In genomic region chr4:87368413-87369160, GRCm38 (mm10) we compare ENCODE assay signal across 8 mouse cellular contexts.
A peak's percentile ranks its signal among the peaks of the same experiment; 100 is the strongest.
DNase-seq lines count a peak whose midpoint lies in the region; ATAC-seq and TF ChIP-seq lines count a peak whose summit lies in the region.

No protein-coding gene starts in this region.

- H3K27me3 ChIP-seq in forebrain, embryonic 12.5 days, result peaks cover 4% of the 10 kb centered on the region; the same call in 1 of the 2 replicates
- H3K27me3 ChIP-seq in hindbrain, embryonic 11.5 days (ENCODE audit: control insufficient read depth, insufficient read depth, low read length), result no peaks in the 10 kb centered on the region
- H3K27me3 ChIP-seq in lung, embryonic 15.5 days, result no peaks in the 10 kb centered on the region

- 0 out of 2 replicates have a peak, but pooled peaks have one; percentile 34 for TF ChIP-seq CTCF in olfactory bulb, adult 2 months (IDR thresholded peaks at IDR 0.05; ENCODE audit: insufficient read depth, low read depth, low read length)

- 3% methylated on average over 20 of the region's 20 CpGs for WGBS in forebrain, embryonic 12.5 days
- WGBS in hindbrain, embryonic 11.5 days, result 8% methylated on average over 20 of the region's 20 CpGs
- WGBS in lung, embryonic 15.5 days, result 8% methylated on average over 20 of the region's 20 CpGs
- 4% methylated on average over 20 of the region's 20 CpGs for WGBS in olfactory bulb, adult 2 months

- no peaks in the 10 kb centered on the region for H3K9me3 ChIP-seq in forebrain, embryonic 12.5 days
- H3K9me3 ChIP-seq in hindbrain, embryonic 11.5 days (ENCODE audit: control insufficient read depth, low read length), result no peaks in the 10 kb centered on the region
- no peaks in the 10 kb centered on the region for H3K9me3 ChIP-seq in lung, embryonic 15.5 days

- peak overlapping the region; percentile 61 for H3K9ac ChIP-seq in forebrain, embryonic 12.5 days
- H3K9ac ChIP-seq in hindbrain, embryonic 11.5 days (ENCODE audit: low read depth, low read length), result peak overlapping the region; percentile 68
- peak overlapping the region; percentile 61 for H3K9ac ChIP-seq in lung, embryonic 15.5 days

- TF ChIP-seq POLR2A in olfactory bulb, adult 2 months (IDR thresholded peaks at IDR 0.05; ENCODE audit: insufficient read depth, low read depth, low read length), result no peak

- DNase-seq in MN1 (ENCODE audit: low spot score), result peak; percentile 61
- peak; percentile 82 for DNase-seq in hindbrain, embryonic 11.5 days (ENCODE audit: low spot score)
- DNase-seq in layer of hippocampus, adult 9-11 months, result peak; percentile 27
- DNase-seq in yolk sac, embryonic 10.5 days (ENCODE audit: low spot score), result peak; percentile 54

- no peaks in the 10 kb centered on the region for H3K4me1 ChIP-seq in brown adipose tissue, adult 24 weeks (ENCODE audit: control insufficient read depth, insufficient read depth, insufficient read length, low read length)
- peaks cover 31% of the 10 kb centered on the region for H3K4me1 ChIP-seq in forebrain, embryonic 12.5 days
- no peaks in the 10 kb centered on the region; the same call in 1 of the 2 replicates for H3K4me1 ChIP-seq in hindbrain, embryonic 11.5 days (replicated peaks; ENCODE audit: control insufficient read depth, insufficient read depth, low read length)
- peaks cover 35% of the 10 kb centered on the region for H3K4me1 ChIP-seq in lung, embryonic 15.5 days
- peaks cover 4% of the 10 kb centered on the region for H3K4me1 ChIP-seq in olfactory bulb, adult 2 months (ENCODE audit: control insufficient read depth, insufficient read depth, low read length)

- H3K27ac ChIP-seq in brown adipose tissue, adult 24 weeks (replicated peaks; ENCODE audit: low read depth, low read length), result no peak overlapping the region
- peak overlapping the region; percentile 86 for H3K27ac ChIP-seq in forebrain, embryonic 12.5 days
- peak overlapping the region; percentile 60 for H3K27ac ChIP-seq in hindbrain, embryonic 11.5 days (ENCODE audit: low read depth, low read length)
- peak overlapping the region; percentile 85 for H3K27ac ChIP-seq in lung, embryonic 15.5 days
- H3K27ac ChIP-seq in olfactory bulb, adult 2 months (ENCODE audit: insufficient read depth, low read depth, low read length), result no peak overlapping the region

- H3K4me3 ChIP-seq in brown adipose tissue, adult 24 weeks (ENCODE audit: insufficient read depth, low read depth, low read length), result peak overlapping the region; percentile 45
- H3K4me3 ChIP-seq in forebrain, embryonic 12.5 days (replicated peaks), result peak overlapping the region; percentile 41
- peak overlapping the region; percentile 32 for H3K4me3 ChIP-seq in hindbrain, embryonic 11.5 days (ENCODE audit: low read depth, low read length)
- peak overlapping the region; percentile 49 for H3K4me3 ChIP-seq in lung, embryonic 15.5 days
- peak overlapping the region; percentile 52 for H3K4me3 ChIP-seq in olfactory bulb, adult 2 months (ENCODE audit: insufficient read depth, low read depth, low read length)

- ATAC-seq in forebrain, embryonic 12.5 days (ENCODE audit: low FRiP score), result peak; percentile 86
- peak; percentile 82 for ATAC-seq in hindbrain, embryonic 11.5 days (ENCODE audit: low FRiP score)
- peak; percentile 69 for ATAC-seq in lung, embryonic 15.5 days (ENCODE audit: borderline replicate concordance, extremely low read depth, low FRiP score, low TSS enrichment)

- H3K36me3 ChIP-seq in forebrain, embryonic 12.5 days (replicated peaks), result no peaks in the 10 kb centered on the region
- no peaks in the 10 kb centered on the region for H3K36me3 ChIP-seq in hindbrain, embryonic 11.5 days (ENCODE audit: control insufficient read depth, insufficient read depth, low read length)
- H3K36me3 ChIP-seq in lung, embryonic 15.5 days, result no peaks in the 10 kb centered on the region

- H3K4me2 ChIP-seq in forebrain, embryonic 12.5 days, result peak overlapping the region; percentile 62
- H3K4me2 ChIP-seq in hindbrain, embryonic 11.5 days (replicated peaks; ENCODE audit: low read depth, low read length), result peak overlapping the region; percentile 44
- H3K4me2 ChIP-seq in lung, embryonic 15.5 days, result peak overlapping the region; percentile 68

Comparison
In these comparisons a context has a peak if more than half of its experiments do, and no peak if none do; other contexts are left out.
1. DNase-seq: peak in every context shown above with its lines; median percentile 82 in hindbrain, embryonic 11.5 days; 61 in MN1; 54 in yolk sac, embryonic 10.5 days; 27 in layer of hippocampus, adult 9-11 months.
2. H3K27ac ChIP-seq: peak in forebrain, embryonic 12.5 days (single experiment), hindbrain, embryonic 11.5 days (single experiment) and lung, embryonic 15.5 days (single experiment); none in brown adipose tissue, adult 24 weeks (single experiment) and olfactory bulb, adult 2 months (single experiment).
3. Peak in every context shown above with its lines, with median percentiles within 50 percentile points of each other: H3K4me3 ChIP-seq, ATAC-seq, H3K4me2 ChIP-seq and H3K9ac ChIP-seq.